Mouse (Mus musculus) embryonic facial prominence, embryonic 11.5 days (tissue): ENCODE results near the gene Rpl9. TPM values are rescaled to one million over a fixed set of nuclear protein-coding genes. Genes with fewer than 3 reads are reported as not detected.

Source experiments
- ATAC-seq: fragments of 200-750 bp; cut with Nextera tagmentation; replicated peaks from 2 replicates; pipeline ENCODE4 v1.8.0; 2017; ENCODE audit warnings: low read depth; ENCODE audit not compliant: insufficient number of reproducible peaks, low FRiP score, low TSS enrichment
- DNase-seq: peaks from one replicate; pipeline ENCODE4 v3.0.0-alpha.2; 2015; ENCODE audit warnings: low spot score
- H3K27ac ChIP-seq: fragments of 300-500 bp; sonication (generic); replicated peaks from 2 replicates; pipeline ENCODE4 v1.5.1; 2014; ENCODE audit warnings: mild to moderate bottlenecking, low read depth, low read length, control low read depth
- H3K27me3 ChIP-seq: fragments of 300-500 bp; sonication (generic); 2 replicates; pipeline ENCODE4 v1.6.1; 2014; ENCODE audit warnings: mild to moderate bottlenecking, low read length, moderate library complexity, mixed read lengths; ENCODE audit not compliant: control insufficient read depth, insufficient read depth
- H3K36me3 ChIP-seq: fragments of 300-500 bp; sonication (generic); replicated peaks from 2 replicates; pipeline ENCODE4 v1.6.1; 2014; ENCODE audit warnings: low read depth, mild to moderate bottlenecking, low read length, moderate library complexity, mixed read lengths; ENCODE audit not compliant: control insufficient read depth, insufficient read depth
- H3K4me1 ChIP-seq: fragments of 300-500 bp; sonication (generic); 2 replicates; pipeline ENCODE4 v1.6.1; 2014; ENCODE audit warnings: low read length, mixed read lengths; ENCODE audit not compliant: control insufficient read depth, insufficient read depth
- H3K4me2 ChIP-seq: fragments of 300-500 bp; sonication (generic); 2 replicates; pipeline ENCODE4 v1.6.1; 2014; ENCODE audit warnings: low read depth, mild to moderate bottlenecking, control low read depth, low read length, moderate library complexity
- H3K4me3 ChIP-seq: fragments of 300-500 bp; sonication (generic); 2 replicates; pipeline ENCODE4 v1.5.1; 2014; ENCODE audit warnings: low read depth, low read length, control low read depth
- H3K9ac ChIP-seq: fragments of 300-500 bp; sonication (generic); replicated peaks from 2 replicates; pipeline ENCODE4 v1.6.1; 2014; ENCODE audit warnings: mild to moderate bottlenecking, control low read depth, low read length
- H3K9me3 ChIP-seq: fragments of 300-500 bp; sonication (generic); replicated peaks from 2 replicates; pipeline ENCODE4 v1.6.1; 2016; ENCODE audit warnings: mild to moderate bottlenecking, low read length, inconsistent platforms, mixed read lengths; ENCODE audit not compliant: control insufficient read depth
- WGBS: fragments of 180-500 bp; shearing (Covaris S2); extraction: QIAGEN DNeasy Blood & Tissue Kit; methylation state at CpG from one replicate; pipeline ENCODE4 v1.1.7; 2014; 5-methylcytosine and 5-hydroxymethylcytosine counted together
- polyA plus RNA-seq: library from polyadenylated mRNA; unstranded; fragments of >200 nt; fragmentation: Nextera tagmentation; extraction: Ambion mirVana; gene quantifications from 2 replicates; pipeline ENCODE4 v1.2.1, GENCODE M21; 2014

Rpl9 gene
- polyA plus RNA-seq, 1 experiment from 2014 or later = 1,036 TPM

GRCm38 (mm10) chr5:65356851-65357250 is 34.4 kb downstream of the Rpl9 start:
- no peaks in the 10 kb centered on the region for H3K36me3 ChIP-seq
- no peaks in the 10 kb centered on the region for H3K4me1 ChIP-seq
- ATAC-seq = no peak
- DNase-seq = no peak
- no peaks in the 10 kb centered on the region for H3K27me3 ChIP-seq
- WGBS = 86% methylated on average over 6 of the region's 6 CpGs
- H3K27ac ChIP-seq = no peak overlapping the region
- no peak overlapping the region for H3K4me3 ChIP-seq
- no peak overlapping the region for H3K9ac ChIP-seq
- H3K9me3 ChIP-seq = no peaks in the 10 kb centered on the region
- no peak overlapping the region for H3K4me2 ChIP-seq

GRCm38 (mm10) chr5:65354985-65355384 is 36.3 kb downstream of the Rpl9 start:
- DNase-seq (no peak), ATAC-seq (no peak)
- Histone ChIP-seq H3K27me3 (no peaks in the 10 kb centered on the region), H3K36me3 (no peaks in the 10 kb centered on the region), H3K27ac (no peak overlapping the region), H3K4me2 (no peak overlapping the region), H3K9me3 (no peaks in the 10 kb centered on the region), H3K9ac (no peak overlapping the region), H3K4me3 (no peak overlapping the region), H3K4me1 (no peaks in the 10 kb centered on the region)
- WGBS = 76% methylated on average over 5 of the region's 5 CpGs

GRCm38 (mm10) chr5:65354097-65354496 is 37.1 kb downstream of the Rpl9 start:
- Histone ChIP-seq H3K36me3 (no peaks in the 10 kb centered on the region), H3K4me2 (no peak overlapping the region), H3K4me3 (no peak overlapping the region), H3K4me1 (no peaks in the 10 kb centered on the region), H3K9ac (no peak overlapping the region), H3K27me3 (no peaks in the 10 kb centered on the region), H3K27ac (no peak overlapping the region), H3K9me3 (no peaks in the 10 kb centered on the region)
- ATAC-seq (no peak), DNase-seq (no peak)
- 80% methylated on average over 3 of the region's 3 CpGs for WGBS

- no peak overlapping the region for H3K4me3 ChIP-seq
- H3K36me3 ChIP-seq = no peaks in the 10 kb centered on the region
- no peaks in the 10 kb centered on the region for H3K9me3 ChIP-seq
- ATAC-seq = no peak
- DNase-seq = no peak
- H3K9ac ChIP-seq = no peak overlapping the region
- no peaks in the 10 kb centered on the region for H3K27me3 ChIP-seq
- WGBS = 62% methylated on average over 10 of the region's 10 CpGs
- H3K27ac ChIP-seq = no peak overlapping the region
- no peak overlapping the region for H3K4me2 ChIP-seq
- H3K4me1 ChIP-seq = no peaks in the 10 kb centered on the region
Measured at GRCm38 (mm10) chr5:65350508-65350907, 40.7 kb downstream of the Rpl9 start.

GRCm38 (mm10) chr5:65348168-65348567 is 43.1 kb downstream of the Rpl9 start, which contains the start of gene Klb:
TSS of gene Klb (plus strand) at chr5:65348314.
- no peak for ATAC-seq
- WGBS = 31% methylated on average over 15 of the region's 15 CpGs
- Histone ChIP-seq H3K9ac (no peak within 1 kb of the TSS), H3K4me2 (peak within 1 kb of the TSS; percentile 32), H3K9me3 (no peaks in the 10 kb centered on the region), H3K27ac (no peak within 1 kb of the TSS), H3K27me3 (no peaks in the 10 kb centered on the region), H3K4me3 (no peak within 1 kb of the TSS), H3K4me1 (no peaks in the 10 kb centered on the region), H3K36me3 (no peaks in the 10 kb centered on the region)
- DNase-seq = peak; percentile 57

GRCm38 (mm10) chr5:65340167-65340566 is 51.1 kb downstream of the Rpl9 start:
- Histone ChIP-seq H3K9ac (no peak overlapping the region), H3K9me3 (no peaks in the 10 kb centered on the region), H3K4me2 (no peak overlapping the region), H3K4me3 (no peak overlapping the region), H3K4me1 (no peaks in the 10 kb centered on the region), H3K27ac (no peak overlapping the region), H3K36me3 (no peaks in the 10 kb centered on the region), H3K27me3 (no peaks in the 10 kb centered on the region)
- WGBS = 33% methylated on average over 4 of the region's 4 CpGs
- no peak for ATAC-seq
- no peak for DNase-seq

- Histone ChIP-seq H3K4me1 (no peaks in the 10 kb centered on the region), H3K27me3 (no peaks in the 10 kb centered on the region), H3K27ac (no peak overlapping the region), H3K9ac (no peak overlapping the region), H3K4me3 (no peak overlapping the region), H3K9me3 (no peaks in the 10 kb centered on the region), H3K36me3 (no peaks in the 10 kb centered on the region), H3K4me2 (no peak overlapping the region)
- DNase-seq (no peak), ATAC-seq (no peak)
- WGBS = 79% methylated on average over 6 of the region's 6 CpGs
Measured at GRCm38 (mm10) chr5:65338394-65338793, 52.9 kb downstream of the Rpl9 start.
